Mouse (Mus musculus) MN1 (cell line): ENCODE measurements around the gene Crybb1.

Experiments used
- DNase-seq: peaks from one replicate; pipeline ENCODE4 v3.0.0-alpha.2; 2016; ENCODE audit warnings: low spot score

Gene Crybb1

GRCm38 (mm10) chr5:112286608-112286983, 31.0 kb downstream of the Crybb1 start:
- no peak for DNase-seq

- peak; percentile 38 for DNase-seq
These were observed 31.5 kb downstream of the Crybb1 start for GRCm38 (mm10) chr5:112286984-112287641.

GRCm38 (mm10) chr5:112287652-112288051, 32.0 kb downstream of the Crybb1 start:
- DNase-seq, result no peak

GRCm38 (mm10) chr5:112288193-112289141, 32.9 kb downstream of the Crybb1 start:
- DNase-seq, result no peak

- peak; percentile 56 for DNase-seq
These were observed 33.6 kb downstream of the Crybb1 start for GRCm38 (mm10) chr5:112289236-112289635.

GRCm38 (mm10) chr5:112289819-112290535, 34.4 kb downstream of the Crybb1 start:
- no peak for DNase-seq

GRCm38 (mm10) chr5:112290536-112290880, 34.9 kb downstream of the Crybb1 start:
- no peak for DNase-seq

GRCm38 (mm10) chr5:112291866-112292265, 36.3 kb downstream of the Crybb1 start:
- DNase-seq, result no peak

GRCm38 (mm10) chr5:112292343-112292980, 36.8 kb downstream of the Crybb1 start:
- no peak for DNase-seq

- DNase-seq, result no peak
These were observed 38.2 kb downstream of the Crybb1 start for GRCm38 (mm10) chr5:112293800-112294199.

GRCm38 (mm10) chr5:112294696-112295095, 39.1 kb downstream of the Crybb1 start:
- no peak for DNase-seq

- DNase-seq, result no peak
These were observed 39.5 kb downstream of the Crybb1 start for GRCm38 (mm10) chr5:112295162-112295561.

- DNase-seq, result no peak
These were observed 39.9 kb downstream of the Crybb1 start for GRCm38 (mm10) chr5:112295564-112295963.

GRCm38 (mm10) chr5:112296404-112297181, 41.0 kb downstream of the Crybb1 start:
- peak; percentile 35 for DNase-seq

- DNase-seq, result no peak
These were observed 41.6 kb downstream of the Crybb1 start for GRCm38 (mm10) chr5:112297257-112297656.

GRCm38 (mm10) chr5:112298226-112298988, 42.8 kb downstream of the Crybb1 start:
- no peak for DNase-seq

- DNase-seq, result no peak
These were observed 43.8 kb downstream of the Crybb1 start for GRCm38 (mm10) chr5:112299399-112299798.

GRCm38 (mm10) chr5:112300112-112300511, 44.5 kb downstream of the Crybb1 start:
- no peak for DNase-seq

- peak; percentile 30 for DNase-seq
These were observed 45.2 kb downstream of the Crybb1 start for GRCm38 (mm10) chr5:112300721-112301308.

GRCm38 (mm10) chr5:112301694-112302093, 46.1 kb downstream of the Crybb1 start:
- DNase-seq, result no peak
